In genomic region chr4:137486081-137487014, GRCm38 (mm10) we compare ENCODE assay signal across 9 mouse cellular contexts. TPM values are rescaled to one million over a fixed set of nuclear protein-coding genes. Genes with fewer than 3 reads are reported as not detected.
DNase-seq lines count a peak whose midpoint lies in the region; ATAC-seq and TF ChIP-seq lines count a peak whose summit lies in the region.
"Had no signal": no experiment of that assay in that cellular context is flagged by ENCODE, and none has a peak within 500 bp of the region (broad histone marks: within the 10 kb centered on the region; RNA-seq: fewer than 3 reads in every experiment).

No protein-coding gene starts in this region.

- no peaks in the 10 kb centered on the region for H3K9me3 ChIP-seq in hindbrain, embryonic 12.5 days (replicated peaks)
- no peaks in the 10 kb centered on the region for H3K9me3 ChIP-seq in hindbrain, embryonic 14.5 days (ENCODE audit: control insufficient read depth, low read length)
- no peaks in the 10 kb centered on the region for H3K9me3 ChIP-seq in heart, embryonic 14.5 days (ENCODE audit: control insufficient read depth, low read length)
- no peaks in the 10 kb centered on the region for H3K9me3 ChIP-seq in liver, embryonic 11.5 days (ENCODE audit: control insufficient read depth, low read length)

- peak overlapping the region; percentile 1; the same call in 1 of the 2 replicates for H3K9ac ChIP-seq in hindbrain, embryonic 12.5 days
- no peak overlapping the region for H3K9ac ChIP-seq in hindbrain, embryonic 14.5 days
- H3K9ac ChIP-seq in heart, embryonic 14.5 days (ENCODE audit: low read length) = peak overlapping the region; percentile 79
- H3K9ac ChIP-seq in liver, embryonic 11.5 days (ENCODE audit: low read depth, low read length) = peak overlapping the region; percentile 26

- no peak for TF ChIP-seq CTCF in brain, embryonic 14.5 days (IDR thresholded peaks at IDR 0.05; ENCODE audit: borderline replicate concordance, extremely low read depth, insufficient read depth, insufficient read length)

- peak overlapping the region; percentile 24; the same call in 1 of the 2 replicates for H3K27ac ChIP-seq in hindbrain, embryonic 12.5 days
- H3K27ac ChIP-seq in hindbrain, embryonic 14.5 days = no peak overlapping the region
- peak overlapping the region; percentile 100 for H3K27ac ChIP-seq in heart, embryonic 14.5 days (replicated peaks in 1 of 2; ENCODE audit: control insufficient read depth in 1 of 2, insufficient read depth in 1 of 2, low read depth in 2 of 2, low read length in 2 of 2)
- H3K27ac ChIP-seq in liver, embryonic 11.5 days (ENCODE audit: low read depth, low read length) = peak overlapping the region; percentile 71

- WGBS in hindbrain, embryonic 12.5 days = 33% methylated on average over 20 of the region's 20 CpGs
- 37% methylated on average over 20 of the region's 20 CpGs for WGBS in hindbrain, embryonic 14.5 days
- 10% methylated on average over 20 of the region's 20 CpGs for WGBS in heart, embryonic 14.5 days
- 45% methylated on average over 20 of the region's 20 CpGs for WGBS in liver, embryonic 11.5 days

- DNase-seq in hindbrain, embryonic 14.5 days (ENCODE audit: low spot score) = no peak
- peak; percentile 55 for DNase-seq in brain, embryonic 14.5 days (ENCODE audit: low read depth)
- no peak for DNase-seq in liver, embryonic 11.5 days (ENCODE audit: low spot score)
- no peak for DNase-seq in embryo, embryonic 10.5 days (ENCODE audit: low spot score)
- no peak for DNase-seq in cerebellum, postnatal 36 days
- no peak for DNase-seq in right cerebral cortex, adult 2 months (ENCODE audit: low spot score in 2 of 2)

- ATAC-seq in hindbrain, embryonic 12.5 days (ENCODE audit: low FRiP score) = no peak
- no peak for ATAC-seq in hindbrain, embryonic 14.5 days (ENCODE audit: low FRiP score)
- ATAC-seq in heart, embryonic 14.5 days (ENCODE audit: insufficient number of reproducible peaks, insufficient read depth, low FRiP score, low read depth) = no peak
- no peak for ATAC-seq in liver, embryonic 11.5 days (replicated peaks; ENCODE audit: low FRiP score)

- no peak overlapping the region for H3K4me3 ChIP-seq in hindbrain, embryonic 12.5 days
- no peak overlapping the region for H3K4me3 ChIP-seq in hindbrain, embryonic 14.5 days (replicated peaks; ENCODE audit: low read length)
- H3K4me3 ChIP-seq in heart, embryonic 14.5 days (ENCODE audit: control insufficient read depth in 1 of 2, insufficient read depth in 1 of 2, low read depth in 1 of 2, low read length in 2 of 2) = no peak overlapping the region
- no peak overlapping the region for H3K4me3 ChIP-seq in liver, embryonic 11.5 days (ENCODE audit: low read depth, low read length)

- no peak for TF ChIP-seq POLR2A in brain, embryonic 14.5 days (IDR thresholded peaks at IDR 0.05; ENCODE audit: borderline replicate concordance, extremely low read depth, insufficient read depth, insufficient read length, poor library complexity, severe bottlenecking)

- H3K36me3 ChIP-seq in hindbrain, embryonic 12.5 days = no peaks in the 10 kb centered on the region
- H3K36me3 ChIP-seq in hindbrain, embryonic 14.5 days (replicated peaks; ENCODE audit: control insufficient read depth, insufficient read depth) = no peaks in the 10 kb centered on the region
- 0 out of 2 replicates have a peak, but pooled peaks cover 3% of the 10 kb centered on the region for H3K36me3 ChIP-seq in heart, embryonic 14.5 days (ENCODE audit: control insufficient read depth, insufficient read depth, low read length)
- no peaks in the 10 kb centered on the region for H3K36me3 ChIP-seq in liver, embryonic 11.5 days (ENCODE audit: control insufficient read depth, insufficient read depth, low read length)

- no peak overlapping the region; the same call in 1 of the 2 replicates for H3K4me2 ChIP-seq in hindbrain, embryonic 12.5 days (replicated peaks)
- no peak overlapping the region for H3K4me2 ChIP-seq in hindbrain, embryonic 14.5 days (replicated peaks)
- peak overlapping the region; percentile 61 for H3K4me2 ChIP-seq in heart, embryonic 14.5 days (ENCODE audit: low read length)
- peak overlapping the region; percentile 10; the same call in 1 of the 2 replicates for H3K4me2 ChIP-seq in liver, embryonic 11.5 days

- H3K4me1 ChIP-seq in hindbrain, embryonic 12.5 days = peaks cover 68% of the 10 kb centered on the region
- peaks cover 35% of the 10 kb centered on the region for H3K4me1 ChIP-seq in hindbrain, embryonic 14.5 days (replicated peaks; ENCODE audit: control insufficient read depth, insufficient read depth, low read length)
- peaks cover 82 to 89% of the 10 kb centered on the region in 2 experiments for H3K4me1 ChIP-seq in heart, embryonic 14.5 days (ENCODE audit: control insufficient read depth in 2 of 2, insufficient read depth in 2 of 2, low read length in 2 of 2)
- peaks cover 76% of the 10 kb centered on the region for H3K4me1 ChIP-seq in liver, embryonic 11.5 days (replicated peaks; ENCODE audit: control insufficient read depth, insufficient read depth, low read length)

- H3K27me3 ChIP-seq in hindbrain, embryonic 12.5 days = no peaks in the 10 kb centered on the region
- no peaks in the 10 kb centered on the region for H3K27me3 ChIP-seq in hindbrain, embryonic 14.5 days (ENCODE audit: control insufficient read depth, insufficient read depth, low read length)
- H3K27me3 ChIP-seq in heart, embryonic 14.5 days (ENCODE audit: control insufficient read depth, insufficient read depth, low read length) = no peaks in the 10 kb centered on the region
- H3K27me3 ChIP-seq in liver, embryonic 11.5 days (replicated peaks; ENCODE audit: control insufficient read depth, insufficient read depth, low read length) = no peaks in the 10 kb centered on the region

RNA-seq across cellular contexts. Expression of gene Hspg2, which starts 17.8 kb away (rescaled TPM):
- 14.7 and 15.0 TPM in 2 replicates for polyA plus RNA-seq in hindbrain, embryonic 12.5 days (2016; fragmentation: Nextera tagmentation; extraction: Ambion mirVana)
- polyA plus RNA-seq in hindbrain, embryonic 14.5 days (2014; fragmentation: Nextera tagmentation; extraction: Ambion mirVana) = 8.7 and 10.7 TPM in 2 replicates
- 3.9 and 16.9 TPM in 2 replicates for polyA plus RNA-seq in brain, embryonic 14.5 days (2012; rRNA removed)
- 67.5 and 68.3 TPM in 2 replicates for polyA plus RNA-seq in heart, embryonic 14.5 days (2014; fragmentation: Nextera tagmentation; extraction: Ambion mirVana)
- polyA plus RNA-seq in liver, embryonic 11.5 days (2014; fragmentation: Nextera tagmentation; extraction: Ambion mirVana) = 19.9 and 20.8 TPM in 2 replicates

RNA-seq across cellular contexts. Expression of gene 1700013G24Rik, which starts 33.3 kb away (rescaled TPM):
- polyA plus RNA-seq in hindbrain, embryonic 12.5 days (2016; fragmentation: Nextera tagmentation; extraction: Ambion mirVana) = not detected in 2 replicates
- not detected in 2 replicates for polyA plus RNA-seq in hindbrain, embryonic 14.5 days (2014; fragmentation: Nextera tagmentation; extraction: Ambion mirVana)
- not detected in 2 replicates for polyA plus RNA-seq in brain, embryonic 14.5 days (2012; rRNA removed)
- polyA plus RNA-seq in heart, embryonic 14.5 days (2014; fragmentation: Nextera tagmentation; extraction: Ambion mirVana) = not detected in 2 replicates
- polyA plus RNA-seq in liver, embryonic 11.5 days (2014; fragmentation: Nextera tagmentation; extraction: Ambion mirVana) = not detected in 2 replicates
- polyA plus RNA-seq: cortical plate, adult 2 months had no signal

RNA-seq across cellular contexts. Expression of gene Cela3b, which starts 56.0 kb away (rescaled TPM):
- polyA plus RNA-seq in hindbrain, embryonic 12.5 days (2016; fragmentation: Nextera tagmentation; extraction: Ambion mirVana) = not detected in 2 replicates
- not detected in 2 replicates for polyA plus RNA-seq in hindbrain, embryonic 14.5 days (2014; fragmentation: Nextera tagmentation; extraction: Ambion mirVana)
- polyA plus RNA-seq in brain, embryonic 14.5 days (2012; rRNA removed) = 0.10 TPM in 1 of 2 replicates, not detected in the other
- polyA plus RNA-seq in heart, embryonic 14.5 days (2014; fragmentation: Nextera tagmentation; extraction: Ambion mirVana) = not detected in 2 replicates
- polyA plus RNA-seq in liver, embryonic 11.5 days (2014; fragmentation: Nextera tagmentation; extraction: Ambion mirVana) = not detected in 2 replicates
- polyA plus RNA-seq: cortical plate, adult 2 months had no signal

Comparison
In these comparisons a context has a peak if more than half of its experiments do, and no peak if none do; other contexts are left out.
1. H3K4me2 ChIP-seq: peak in heart, embryonic 14.5 days (single experiment) and liver, embryonic 11.5 days (single experiment); none in hindbrain, embryonic 12.5 days (single experiment) and hindbrain, embryonic 14.5 days (single experiment).